Comparison of ENCODE assay signal across 28 mouse cellular contexts in genomic region chr15:80795076-80795475, GRCm38 (mm10).
A peak's percentile ranks its signal among the peaks of the same experiment; 100 is the strongest.
DNase-seq lines count a peak whose midpoint lies in the region; ATAC-seq and TF ChIP-seq lines count a peak whose summit lies in the region.
"Had no signal": no experiment of that assay in that cellular context is flagged by ENCODE, and none has a peak within 500 bp of the region (broad histone marks: within the 10 kb centered on the region; RNA-seq: fewer than 3 reads in every experiment).

No protein-coding gene starts in this region.

- H3K4me3 ChIP-seq in embryonic facial prominence, embryonic 14.5 days (ENCODE audit: low read depth, low read length), result no peak overlapping the region
- no peak overlapping the region for H3K4me3 ChIP-seq in embryonic facial prominence, embryonic 10.5 days
- H3K4me3 ChIP-seq in kidney, adult 2 months (ENCODE audit: insufficient read depth, low read depth, low read length), result no peak overlapping the region
- H3K4me3 ChIP-seq in kidney, embryonic 15.5 days (replicated peaks), result no peak overlapping the region
- no peak overlapping the region for H3K4me3 ChIP-seq in liver, adult 2 months (ENCODE audit: insufficient read depth, low read depth, low read length)
- H3K4me3 ChIP-seq in liver, embryonic 11.5 days (ENCODE audit: low read depth, low read length), result no peak overlapping the region
- H3K4me3 ChIP-seq in left cerebral cortex, adult 2 months, result no peak overlapping the region
- H3K4me3 ChIP-seq: embryonic facial prominence, embryonic 12.5 days; embryonic facial prominence, embryonic 15.5 days; erythroblast, embryonic 14.5 days; forebrain, embryonic 10.5 days; forebrain, embryonic 12.5 days had no signal

- peaks cover 12% of the 10 kb centered on the region; the same call in 1 of the 2 replicates for H3K79me2 ChIP-seq in liver, adult 2 months (ENCODE audit: control insufficient read depth, insufficient read depth, low read length)

- H3K4me1 ChIP-seq in embryonic facial prominence, embryonic 14.5 days (ENCODE audit: control insufficient read depth, insufficient read depth, low read length), result peaks cover 7% of the 10 kb centered on the region
- H3K4me1 ChIP-seq in embryonic facial prominence, embryonic 10.5 days, result peaks cover 13% of the 10 kb centered on the region
- no peaks in the 10 kb centered on the region for H3K4me1 ChIP-seq in kidney, adult 2 months (ENCODE audit: control insufficient read depth, insufficient read depth, low read length)
- H3K4me1 ChIP-seq in kidney, embryonic 15.5 days, result peaks cover 12% of the 10 kb centered on the region
- peaks cover 6% of the 10 kb centered on the region; the same call in 1 of the 2 replicates for H3K4me1 ChIP-seq in liver, adult 2 months (ENCODE audit: control insufficient read depth, insufficient read depth, low read length)
- H3K4me1 ChIP-seq in liver, embryonic 11.5 days (replicated peaks; ENCODE audit: control insufficient read depth, insufficient read depth, low read length), result peaks cover 6% of the 10 kb centered on the region; the same call in 1 of the 2 replicates

- no peaks in the 10 kb centered on the region for H3K27me3 ChIP-seq in embryonic facial prominence, embryonic 14.5 days (replicated peaks; ENCODE audit: control insufficient read depth, insufficient read depth, low read length)
- H3K27me3 ChIP-seq in embryonic facial prominence, embryonic 10.5 days (replicated peaks; ENCODE audit: low read depth, poor library complexity, severe bottlenecking), result no peaks in the 10 kb centered on the region
- H3K27me3 ChIP-seq in kidney, adult 2 months (replicated peaks; ENCODE audit: control insufficient read depth, insufficient read depth, low read length), result no peaks in the 10 kb centered on the region
- no peaks in the 10 kb centered on the region for H3K27me3 ChIP-seq in kidney, embryonic 15.5 days
- no peaks in the 10 kb centered on the region for H3K27me3 ChIP-seq in liver, adult 2 months (ENCODE audit: control insufficient read depth, insufficient read depth, low read length)
- no peaks in the 10 kb centered on the region for H3K27me3 ChIP-seq in liver, embryonic 11.5 days (replicated peaks; ENCODE audit: control insufficient read depth, insufficient read depth, low read length)
- H3K27me3 ChIP-seq: CH12.LX; embryonic facial prominence, embryonic 12.5 days; embryonic facial prominence, embryonic 15.5 days; forebrain, embryonic 12.5 days; Patski had no signal

- no peak overlapping the region for H3K4me2 ChIP-seq in embryonic facial prominence, embryonic 14.5 days (ENCODE audit: low read depth, low read length)
- no peak overlapping the region for H3K4me2 ChIP-seq in kidney, embryonic 15.5 days
- no peak overlapping the region for H3K4me2 ChIP-seq in liver, embryonic 11.5 days
- H3K4me2 ChIP-seq: embryonic facial prominence, embryonic 12.5 days; embryonic facial prominence, embryonic 15.5 days; forebrain, embryonic 12.5 days had no signal

- no peaks in the 10 kb centered on the region for H3K9me3 ChIP-seq in embryonic facial prominence, embryonic 14.5 days (ENCODE audit: control insufficient read depth, low read length)
- H3K9me3 ChIP-seq in embryonic facial prominence, embryonic 10.5 days, result no peaks in the 10 kb centered on the region
- H3K9me3 ChIP-seq in kidney, embryonic 15.5 days (replicated peaks), result no peaks in the 10 kb centered on the region
- no peaks in the 10 kb centered on the region for H3K9me3 ChIP-seq in liver, embryonic 11.5 days (ENCODE audit: control insufficient read depth, low read length)
- H3K9me3 ChIP-seq: embryonic facial prominence, embryonic 12.5 days; embryonic facial prominence, embryonic 15.5 days; forebrain, embryonic 10.5 days; forebrain, embryonic 12.5 days; G1E had no signal

- intact Hi-C loops in left cerebral cortex, adult 2 months (cut with DNase I), result loop anchor here (5.0 kb wide), 2 partner anchors 82 to 538 kb away; partner anchors contain the start of gene Atf4

- no peak for ATAC-seq in embryonic facial prominence, embryonic 14.5 days (ENCODE audit: low read depth)
- ATAC-seq in kidney, embryonic 15.5 days (replicated peaks; ENCODE audit: low FRiP score), result no peak
- no peak for ATAC-seq in liver, embryonic 11.5 days (replicated peaks; ENCODE audit: low FRiP score)
- ATAC-seq: activated CD4-positive, CD25-positive, alpha-beta regulatory T cell, adult 4 months; CD4-positive, CD25-positive, alpha-beta regulatory T cell, adult 4 months; forebrain, embryonic 16.5 days; Patski had no signal

- DNase-seq in embryonic facial prominence, embryonic 14.5 days (ENCODE audit: low spot score), result peak; percentile 17
- no peak for DNase-seq in embryonic facial prominence, embryonic 10.5 days (ENCODE audit: low spot score)
- DNase-seq in kidney, adult 2 months, result peak; percentile 23
- peak; percentile 63 for DNase-seq in liver, adult 2 months (ENCODE audit: extremely low read depth, low read depth, low spot score)
- DNase-seq in liver, embryonic 11.5 days (ENCODE audit: low spot score), result no peak
- no peak for DNase-seq in left cerebral cortex, adult 2 months (ENCODE audit: extremely low spot score in 1 of 2, low spot score in 2 of 2)
- DNase-seq: adrenal gland, adult 2 months; adrenal gland, postnatal 10 days; adrenal gland, postnatal 25 days; B cell, adult 2 months; cerebellum, adult 18-20 months; cerebellum, adult 8-10 months; cerebellum, adult 9-11 months; cerebellum, postnatal 14 days; cerebellum, postnatal 36 days; embryo, embryonic 11 days had no signal

- H3K36me3 ChIP-seq in embryonic facial prominence, embryonic 14.5 days (ENCODE audit: control insufficient read depth, insufficient read depth, low read length), result no peaks in the 10 kb centered on the region
- no peaks in the 10 kb centered on the region for H3K36me3 ChIP-seq in embryonic facial prominence, embryonic 10.5 days (replicated peaks)
- H3K36me3 ChIP-seq in kidney, adult 2 months (ENCODE audit: control insufficient read depth, insufficient read depth, low read length), result no peaks in the 10 kb centered on the region
- H3K36me3 ChIP-seq in kidney, embryonic 15.5 days, result no peaks in the 10 kb centered on the region
- H3K36me3 ChIP-seq in liver, adult 2 months (ENCODE audit: control insufficient read depth, insufficient read depth, low read length), result peaks cover 3% of the 10 kb centered on the region; the same call in 1 of the 2 replicates
- no peaks in the 10 kb centered on the region for H3K36me3 ChIP-seq in liver, embryonic 11.5 days (ENCODE audit: control insufficient read depth, insufficient read depth, low read length)
- H3K36me3 ChIP-seq: embryonic facial prominence, embryonic 12.5 days; embryonic facial prominence, embryonic 15.5 days; forebrain, embryonic 10.5 days; forebrain, embryonic 12.5 days had no signal

- TF ChIP-seq CTCF in kidney, adult 2 months (conservative IDR thresholded peaks at IDR 0.05; ENCODE audit: insufficient read depth, insufficient read length, low read depth, low read length), result no peak
- TF ChIP-seq CTCF in liver, adult 2 months (IDR thresholded peaks at IDR 0.05; ENCODE audit: low read depth, low read length), result no peak
- TF ChIP-seq CTCF in left cerebral cortex, adult 2 months (IDR thresholded peaks at IDR 0.05), result no peak

- no peak overlapping the region for H3K9ac ChIP-seq in embryonic facial prominence, embryonic 14.5 days (ENCODE audit: low read depth, low read length)
- H3K9ac ChIP-seq in kidney, embryonic 15.5 days, result no peak overlapping the region
- no peak overlapping the region for H3K9ac ChIP-seq in liver, adult 2 months (ENCODE audit: low read depth, low read length)
- H3K9ac ChIP-seq in liver, embryonic 11.5 days (ENCODE audit: low read depth, low read length), result no peak overlapping the region
- H3K9ac ChIP-seq: embryonic facial prominence, embryonic 12.5 days; embryonic facial prominence, embryonic 15.5 days; forebrain, embryonic 12.5 days had no signal

- 81% methylated on average over 1 of the region's 1 CpGs for WGBS in embryonic facial prominence, embryonic 14.5 days
- WGBS in embryonic facial prominence, embryonic 10.5 days, result 94% methylated on average over 1 of the region's 1 CpGs
- WGBS in kidney, adult 2 months, result 63% methylated on average over 1 of the region's 1 CpGs
- WGBS in kidney, embryonic 15.5 days, result 82% methylated on average over 1 of the region's 1 CpGs
- WGBS in liver, adult 2 months, result 43% methylated on average over 1 of the region's 1 CpGs
- WGBS in liver, embryonic 11.5 days, result 87% methylated on average over 1 of the region's 1 CpGs

- no peak for TF ChIP-seq POLR2A in kidney, adult 2 months (IDR thresholded peaks at IDR 0.05; ENCODE audit: low read depth, low read length)
- no peak for TF ChIP-seq POLR2A in liver, adult 2 months (IDR thresholded peaks at IDR 0.05; ENCODE audit: extremely low read depth, insufficient read depth, low read length)

- H3K27ac ChIP-seq in embryonic facial prominence, embryonic 14.5 days (replicated peaks; ENCODE audit: low read depth, low read length), result no peak overlapping the region
- no peak overlapping the region for H3K27ac ChIP-seq in embryonic facial prominence, embryonic 10.5 days (replicated peaks)
- no peak overlapping the region for H3K27ac ChIP-seq in kidney, adult 2 months (ENCODE audit: insufficient read depth, low read depth, low read length)
- H3K27ac ChIP-seq in kidney, embryonic 15.5 days, result no peak overlapping the region
- no peak overlapping the region for H3K27ac ChIP-seq in liver, adult 2 months (replicated peaks; ENCODE audit: insufficient read depth, low read depth, low read length)
- H3K27ac ChIP-seq in liver, embryonic 11.5 days (ENCODE audit: low read depth, low read length), result no peak overlapping the region
- H3K27ac ChIP-seq in left cerebral cortex, adult 2 months, result no peak overlapping the region
- H3K27ac ChIP-seq: embryonic facial prominence, embryonic 12.5 days; embryonic facial prominence, embryonic 15.5 days; forebrain, embryonic 10.5 days; forebrain, embryonic 12.5 days had no signal

Comparison
In these comparisons a context has a peak if more than half of its experiments do, and no peak if none do; other contexts are left out.
1. DNase-seq: peak in embryonic facial prominence, embryonic 14.5 days (single experiment), kidney, adult 2 months (single experiment) and liver, adult 2 months (single experiment); none in embryonic facial prominence, embryonic 10.5 days (single experiment), liver, embryonic 11.5 days (single experiment) and left cerebral cortex, adult 2 months (0 of 2).